Mouse (Mus musculus): ENCODE measurements around the gene Meis1. TPM values are rescaled to one million over a fixed set of nuclear protein-coding genes. Genes with fewer than 3 reads are reported as not detected.

The Meis1 gene
- polyA plus RNA-seq, 1 experiment from 2014 or later: 166 TPM

DNA sequence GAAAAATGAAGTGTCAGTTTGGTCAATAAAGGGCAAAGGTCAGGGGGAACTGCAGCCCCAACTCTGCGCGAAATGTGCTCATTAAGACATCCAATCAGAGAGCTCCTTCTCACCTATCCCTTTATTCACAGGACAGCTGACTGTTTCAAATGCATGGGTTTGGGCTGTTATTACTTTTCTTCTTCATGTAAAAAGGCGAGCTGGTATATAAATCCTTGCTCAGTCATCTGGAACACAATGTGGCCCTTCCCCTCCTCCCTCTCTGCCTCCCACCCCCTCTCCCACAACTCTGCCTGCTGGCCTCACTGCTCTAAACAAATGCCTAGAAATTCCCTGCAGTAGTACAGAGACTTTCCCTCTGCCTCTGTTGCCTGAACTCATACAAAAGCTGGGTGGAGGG, 36.5 kb downstream of the Meis1 start:
- ATAC-seq (ENCODE audit: low FRiP score): no peak
- WGBS: 15% methylated on average over 3 of the region's 3 CpGs

DNA sequence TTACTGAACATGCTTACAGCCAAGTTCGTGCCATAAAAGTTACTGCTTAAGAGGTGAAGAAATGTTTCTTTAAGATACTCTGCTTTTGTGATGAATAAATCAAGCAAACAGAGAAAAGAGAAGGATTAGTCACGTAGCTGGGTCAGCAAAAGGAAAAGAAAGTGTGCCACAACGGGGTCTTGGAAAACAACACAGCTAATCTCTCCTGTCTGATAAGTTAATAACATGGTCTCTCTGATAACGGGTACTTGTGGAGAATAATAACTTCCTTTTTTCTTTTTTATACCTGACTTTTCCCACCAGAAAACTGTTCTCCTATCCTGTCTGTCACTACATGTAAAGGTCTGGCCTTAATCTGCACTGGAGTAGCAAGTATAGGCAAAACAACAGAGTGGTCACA, 37.4 kb downstream of the Meis1 start:
- Histone ChIP-seq H3K4me1 (peaks cover 33% of the 10 kb centered on the region), H3K9me3 (replicated peaks) (no peaks in the 10 kb centered on the region), H3K4me3 (replicated peaks) (no peak overlapping the region), H3K4me2 (no peak overlapping the region), H3K36me3 (no peaks in the 10 kb centered on the region; the same call in 1 of the 2 replicates), H3K27ac (replicated peaks) (no peak overlapping the region), H3K9ac (replicated peaks) (no peak overlapping the region), H3K27me3 (replicated peaks) (no peaks in the 10 kb centered on the region)
- WGBS: 28% methylated on average over 4 of the region's 4 CpGs
- no peak for ATAC-seq (ENCODE audit: low FRiP score)

More for the DNA sequence above, 36.5 kb downstream of the Meis1 start:
- no peak overlapping the region for H3K9ac ChIP-seq (replicated peaks)
- H3K27me3 ChIP-seq (replicated peaks): no peaks in the 10 kb centered on the region
- H3K4me3 ChIP-seq (replicated peaks): no peak overlapping the region
- H3K4me2 ChIP-seq: no peak overlapping the region
- H3K4me1 ChIP-seq: peaks cover 33% of the 10 kb centered on the region
- H3K9me3 ChIP-seq (replicated peaks): no peaks in the 10 kb centered on the region
- H3K27ac ChIP-seq (replicated peaks): no peak overlapping the region
- 0 out of 2 replicates have a peak, but pooled peaks cover under 1% of the 10 kb centered on the region for H3K36me3 ChIP-seq

DNA sequence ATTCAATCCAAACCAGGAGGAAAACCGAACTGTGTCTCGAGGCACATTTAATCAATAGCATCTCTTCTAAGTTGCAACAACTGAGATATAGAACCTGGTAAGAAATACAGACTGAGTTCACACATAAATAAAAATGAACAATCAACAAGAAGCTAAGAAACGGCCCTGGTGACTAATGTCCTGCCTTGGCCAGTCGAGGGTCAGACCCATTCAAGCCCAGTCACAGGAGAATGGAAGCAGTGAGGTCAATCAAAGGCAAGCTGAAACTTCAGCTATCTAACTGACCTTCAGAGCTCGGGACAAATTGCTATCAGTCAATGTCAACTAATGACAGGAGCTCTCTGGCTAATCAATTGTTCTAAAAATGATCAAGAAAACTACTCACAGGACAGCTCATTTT, 38.2 kb downstream of the Meis1 start:
- Histone ChIP-seq H3K27me3 (replicated peaks) (no peaks in the 10 kb centered on the region), H3K36me3 (no peaks in the 10 kb centered on the region; the same call in 1 of the 2 replicates), H3K27ac (replicated peaks) (no peak overlapping the region), H3K9ac (replicated peaks) (no peak overlapping the region), H3K9me3 (replicated peaks) (no peaks in the 10 kb centered on the region), H3K4me2 (no peak overlapping the region), H3K4me3 (replicated peaks) (no peak overlapping the region), H3K4me1 (peaks cover 33% of the 10 kb centered on the region)
- WGBS: 22% methylated on average over 5 of the region's 5 CpGs
- no peak for ATAC-seq (ENCODE audit: low FRiP score)

DNA sequence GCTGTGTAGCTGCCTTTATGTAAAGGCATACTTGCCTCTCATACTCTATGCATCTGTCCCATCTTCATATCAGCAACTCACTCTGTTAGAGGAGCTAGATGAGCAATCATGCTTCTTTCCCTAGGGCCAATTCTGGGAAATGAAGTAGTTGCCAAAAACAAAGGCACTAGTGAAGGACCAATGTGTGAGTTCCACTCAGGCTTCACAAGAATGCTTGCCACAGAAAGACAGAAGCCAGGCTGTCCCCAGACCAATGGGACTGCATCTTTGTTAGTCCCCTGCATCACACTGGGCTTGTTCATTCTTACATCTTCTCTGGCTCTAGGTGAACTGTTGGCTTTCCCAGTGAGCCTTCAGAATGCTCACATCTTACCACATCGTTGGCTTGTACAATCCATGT, 43.7 kb downstream of the Meis1 start:
- Histone ChIP-seq H3K4me3 (replicated peaks) (no peak overlapping the region), H3K4me2 (no peak overlapping the region), H3K36me3 (no peaks in the 10 kb centered on the region; the same call in 1 of the 2 replicates), H3K27ac (replicated peaks) (no peak overlapping the region), H3K9me3 (replicated peaks) (no peaks in the 10 kb centered on the region), H3K27me3 (replicated peaks) (no peaks in the 10 kb centered on the region), H3K4me1 (peaks cover 21% of the 10 kb centered on the region), H3K9ac (replicated peaks) (no peak overlapping the region)
- ATAC-seq (ENCODE audit: low FRiP score): no peak
- WGBS: 98% methylated on average over 1 of the region's 1 CpGs

DNA sequence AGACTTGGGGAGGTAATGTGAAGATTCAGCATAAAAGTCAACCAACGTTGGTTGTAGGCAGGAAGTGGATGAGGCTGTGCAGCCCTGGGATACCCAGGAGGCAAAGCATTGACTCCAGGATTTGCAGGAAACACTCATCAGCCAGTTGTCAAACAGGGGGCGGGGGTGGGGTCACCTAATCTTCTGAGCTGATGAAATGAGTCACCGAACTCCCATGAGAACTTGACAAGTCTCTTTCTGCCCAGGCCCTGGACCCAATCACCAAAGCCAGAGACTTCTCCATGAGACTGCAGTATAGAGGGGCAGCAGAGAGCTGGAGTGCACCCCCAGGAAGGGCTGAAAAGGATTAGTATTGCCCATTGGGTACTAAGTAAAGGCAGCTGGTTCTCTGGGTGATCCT, 45.0 kb downstream of the Meis1 start:
- Histone ChIP-seq H3K9me3 (replicated peaks) (no peaks in the 10 kb centered on the region), H3K9ac (replicated peaks) (no peak overlapping the region), H3K4me2 (no peak overlapping the region), H3K27me3 (replicated peaks) (no peaks in the 10 kb centered on the region), H3K27ac (replicated peaks) (no peak overlapping the region), H3K4me1 (peaks cover 18% of the 10 kb centered on the region), H3K4me3 (replicated peaks) (no peak overlapping the region), H3K36me3 (no peaks in the 10 kb centered on the region; the same call in 1 of the 2 replicates)
- ATAC-seq (ENCODE audit: low FRiP score): no peak
- WGBS: 54% methylated on average over 3 of the region's 3 CpGs

DNA sequence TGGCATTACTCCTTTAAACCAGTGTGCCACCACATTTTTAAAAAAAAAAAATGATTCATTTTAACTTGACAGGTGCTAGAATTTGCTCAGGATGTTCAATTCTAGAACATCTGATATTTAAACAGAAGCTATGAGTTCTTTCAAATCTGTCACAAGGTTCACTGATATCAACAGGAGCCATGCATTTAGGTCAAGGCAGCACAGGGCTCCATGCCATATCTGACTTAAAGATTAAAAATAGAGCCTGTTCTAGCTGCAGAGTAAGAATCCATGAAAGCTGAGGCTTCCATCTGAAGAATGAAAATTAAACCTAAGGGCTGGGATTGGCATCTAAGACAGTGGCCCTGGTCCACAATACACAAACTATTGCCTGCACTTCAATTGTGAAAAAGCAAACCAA, 45.8 kb downstream of the Meis1 start:
- Histone ChIP-seq H3K36me3 (no peaks in the 10 kb centered on the region; the same call in 1 of the 2 replicates), H3K4me3 (replicated peaks) (no peak overlapping the region), H3K4me1 (peaks cover 18% of the 10 kb centered on the region), H3K9me3 (replicated peaks) (no peaks in the 10 kb centered on the region), H3K4me2 (no peak overlapping the region), H3K9ac (replicated peaks) (no peak overlapping the region), H3K27me3 (replicated peaks) (no peaks in the 10 kb centered on the region), H3K27ac (replicated peaks) (no peak overlapping the region)
- ATAC-seq (ENCODE audit: low FRiP score): no peak

DNA sequence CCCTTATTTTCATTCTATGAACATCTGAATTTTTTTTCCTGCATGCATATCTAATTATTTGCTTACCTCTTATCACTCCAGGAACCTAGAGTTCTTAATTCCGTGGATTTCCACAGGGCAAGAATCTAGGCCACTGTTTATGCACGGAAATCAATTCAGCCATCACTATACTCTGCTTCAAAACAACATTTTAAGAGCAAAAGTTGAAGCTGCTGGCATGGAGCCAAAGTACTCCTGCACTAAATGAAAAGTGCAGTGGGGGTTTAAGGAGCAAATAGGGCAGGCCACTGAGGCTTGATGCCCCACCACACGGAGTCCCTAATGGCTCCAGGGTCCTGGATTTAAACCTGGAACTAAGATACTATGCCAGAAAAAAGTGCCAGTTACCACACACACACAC, 47.2 kb downstream of the Meis1 start:
- no peak overlapping the region for H3K4me3 ChIP-seq (replicated peaks)
- peaks cover 18% of the 10 kb centered on the region for H3K4me1 ChIP-seq
- no peaks in the 10 kb centered on the region for H3K27me3 ChIP-seq (replicated peaks)
- no peak overlapping the region for H3K9ac ChIP-seq (replicated peaks)
- WGBS: 35% methylated on average over 3 of the region's 3 CpGs
- ATAC-seq (ENCODE audit: low FRiP score): no peak
- no peaks in the 10 kb centered on the region for H3K9me3 ChIP-seq (replicated peaks)
- 0 out of 2 replicates have a peak overlapping the region, but pooled peaks have one; percentile 28 for H3K27ac ChIP-seq (replicated peaks)
- no peaks in the 10 kb centered on the region; the same call in 1 of the 2 replicates for H3K36me3 ChIP-seq
- H3K4me2 ChIP-seq: no peak overlapping the region

DNA sequence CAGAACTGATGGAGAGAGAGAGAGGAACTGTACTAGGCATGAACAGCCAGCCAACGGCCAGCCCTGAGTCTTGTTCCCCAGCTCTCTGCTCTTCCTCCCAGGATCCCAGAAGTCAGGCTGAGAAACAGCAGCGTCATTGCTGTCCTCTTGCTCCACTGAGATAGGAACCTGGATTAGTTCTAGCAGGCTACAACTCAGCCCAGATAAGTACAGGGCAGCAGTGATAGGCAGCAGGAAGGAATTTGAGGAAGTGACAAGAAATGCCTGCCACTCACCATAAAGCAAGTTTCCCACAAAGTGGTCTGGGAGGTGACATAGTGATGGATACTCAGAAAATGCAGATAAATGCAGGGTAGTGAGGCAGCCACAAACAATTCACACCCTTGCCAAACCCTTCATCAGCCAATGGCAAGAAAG, 48.9 kb downstream of the Meis1 start:
- no peak for ATAC-seq (ENCODE audit: low FRiP score)
- Histone ChIP-seq H3K27ac (replicated peaks) (no peak overlapping the region; the same call in 1 of the 2 replicates), H3K4me2 (no peak overlapping the region), H3K9me3 (replicated peaks) (no peaks in the 10 kb centered on the region), H3K36me3 (no peaks in the 10 kb centered on the region), H3K9ac (replicated peaks) (no peak overlapping the region), H3K4me1 (peaks cover 24% of the 10 kb centered on the region), H3K27me3 (replicated peaks) (no peaks in the 10 kb centered on the region), H3K4me3 (replicated peaks) (no peak overlapping the region)
- WGBS: 74% methylated on average over 2 of the region's 2 CpGs

DNA sequence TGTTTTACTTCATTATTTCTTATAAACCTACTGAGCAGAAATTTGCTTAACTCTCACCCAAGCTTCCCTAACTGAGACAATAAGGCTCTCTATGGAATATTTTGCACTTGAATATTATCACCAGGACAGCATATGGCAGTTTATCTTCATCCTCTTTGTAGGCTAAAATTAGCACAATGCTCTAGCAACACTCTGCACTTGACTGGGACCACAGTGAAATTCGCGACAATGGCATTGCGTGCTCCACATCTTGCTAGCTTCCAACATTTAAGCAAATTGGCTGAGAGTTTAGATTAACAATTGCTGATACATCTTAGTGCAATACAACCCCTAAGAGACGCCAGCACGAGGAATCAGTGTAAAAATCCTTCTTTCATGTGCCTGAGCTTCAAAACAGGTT, 54.4 kb downstream of the Meis1 start:
- Histone ChIP-seq H3K27ac (replicated peaks) (0 out of 2 replicates have a peak overlapping the region, but pooled peaks have one; percentile 6), H3K36me3 (no peaks in the 10 kb centered on the region), H3K4me1 (peaks cover 36% of the 10 kb centered on the region), H3K4me3 (replicated peaks) (no peak overlapping the region), H3K9ac (replicated peaks) (no peak overlapping the region), H3K27me3 (replicated peaks) (no peaks in the 10 kb centered on the region), H3K4me2 (no peak overlapping the region), H3K9me3 (replicated peaks) (no peaks in the 10 kb centered on the region)
- no peak for ATAC-seq (ENCODE audit: low FRiP score)
- WGBS: 42% methylated on average over 5 of the region's 5 CpGs

DNA sequence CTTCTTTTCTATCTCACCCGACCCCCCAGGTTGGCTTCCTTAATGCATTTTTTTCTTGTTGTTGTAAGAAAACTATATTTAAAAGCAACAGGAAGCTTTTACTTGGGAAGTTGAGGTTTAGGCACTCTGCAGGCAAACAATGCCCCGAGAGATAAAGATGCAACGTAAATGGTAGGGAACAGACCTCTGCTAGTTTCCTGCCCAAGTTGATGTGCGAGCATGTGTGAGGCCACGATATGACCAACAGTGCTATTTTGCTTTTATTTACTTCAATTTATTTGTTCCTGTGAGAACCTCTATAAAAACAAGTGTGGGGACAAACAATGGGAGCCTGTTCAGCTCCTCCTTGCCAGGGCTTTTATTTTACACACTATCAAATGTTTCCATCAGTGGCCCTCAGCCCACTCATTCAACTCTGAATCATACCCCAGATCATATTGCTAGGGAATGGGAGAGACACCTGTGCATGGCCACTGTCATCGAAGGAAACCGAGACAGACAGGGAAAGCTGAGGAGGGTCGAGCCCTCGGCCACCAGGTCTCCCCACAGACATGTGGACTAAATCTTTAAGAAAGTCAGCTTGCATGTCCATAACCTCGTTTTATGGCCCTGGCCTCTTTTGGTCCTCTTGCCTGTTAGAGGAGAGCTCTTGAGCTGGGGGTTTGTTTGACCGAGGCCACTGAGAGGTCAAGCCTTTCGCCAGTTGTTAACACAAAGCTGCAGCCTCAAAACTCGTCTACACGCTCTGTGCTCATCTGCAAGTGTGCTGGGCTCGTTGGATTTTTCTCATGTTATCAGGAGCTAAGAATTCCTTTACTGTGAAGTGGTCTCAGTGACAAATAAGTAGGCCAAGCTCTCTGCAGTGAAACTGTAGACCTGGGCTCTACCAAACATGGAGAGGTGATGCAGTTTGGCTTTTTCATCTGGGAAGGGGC, 55.3 kb downstream of the Meis1 start:
- Histone ChIP-seq H3K4me1 (peaks cover 39% of the 10 kb centered on the region), H3K4me2 (no peak overlapping the region), H3K4me3 (replicated peaks) (no peak overlapping the region), H3K9ac (replicated peaks) (no peak overlapping the region), H3K9me3 (replicated peaks) (no peaks in the 10 kb centered on the region), H3K27me3 (replicated peaks) (no peaks in the 10 kb centered on the region), H3K27ac (replicated peaks) (no peak overlapping the region), H3K36me3 (no peaks in the 10 kb centered on the region)
- WGBS: 33% methylated on average over 15 of the region's 15 CpGs
- no peak for ATAC-seq (ENCODE audit: low FRiP score)

DNA sequence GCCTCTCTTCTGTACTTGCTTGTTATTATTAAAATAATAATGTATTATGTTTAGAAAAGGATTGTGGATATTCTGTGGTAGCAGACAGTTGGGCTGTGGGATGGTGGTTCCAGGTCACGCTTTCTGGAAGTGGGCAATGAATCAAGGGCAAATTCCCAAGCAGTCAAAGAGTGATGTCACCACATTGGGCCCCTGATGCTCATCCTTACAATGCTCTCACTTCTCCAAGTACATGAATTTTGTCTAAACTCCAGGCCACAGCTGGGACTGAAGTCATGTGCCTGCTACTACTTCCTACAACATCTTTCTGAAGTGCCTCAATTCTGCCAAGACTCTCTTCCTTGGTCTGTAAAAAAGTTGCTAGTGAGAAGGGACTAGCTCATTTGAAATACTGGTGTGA, 59.3 kb downstream of the Meis1 start:
- Histone ChIP-seq H3K9ac (replicated peaks) (no peak overlapping the region), H3K4me1 (peaks cover 43% of the 10 kb centered on the region), H3K4me3 (replicated peaks) (no peak overlapping the region), H3K4me2 (no peak overlapping the region), H3K36me3 (no peaks in the 10 kb centered on the region), H3K27ac (replicated peaks) (no peak overlapping the region), H3K9me3 (replicated peaks) (no peaks in the 10 kb centered on the region), H3K27me3 (replicated peaks) (no peaks in the 10 kb centered on the region)
- ATAC-seq (ENCODE audit: low FRiP score): no peak
- WGBS: 78% methylated on average over 1 of the region's 1 CpGs

Data from neural tube, embryonic 15.5 days (tissue).